Mouse (Mus musculus) kidney, postnatal 10 days (tissue): ENCODE data around the gene Sh3bp2.
"Not testable (repeated sequence)": the region's sequence is repeated elsewhere in the genome, so short reads cannot be mapped to it uniquely, and the experiment has no call there.

Source experiments
- DNase-seq: peaks from one replicate; pipeline ENCODE4 v3.0.0; 2021; ENCODE audit warnings: mixed read lengths

Gene Sh3bp2

GRCm38 (mm10) chr5:34573268-34574221 is 47.9 kb downstream of the Sh3bp2 start, which contains the start of gene Add1:
TSS of gene Add1 (plus strand) at chr5:34573664.
- DNase-seq, result peak; percentile 96

- DNase-seq, result no peak
These were observed 49.1 kb downstream of the Sh3bp2 start for GRCm38 (mm10) chr5:34574721-34575120.

GRCm38 (mm10) chr5:34576286-34576685 is 50.6 kb downstream of the Sh3bp2 start:
- DNase-seq, result no peak

GRCm38 (mm10) chr5:34578038-34578655 is 52.5 kb downstream of the Sh3bp2 start:
- no peak for DNase-seq

- no peak for DNase-seq
These were observed 53.7 kb downstream of the Sh3bp2 start for GRCm38 (mm10) chr5:34579377-34579776.

- DNase-seq, result peak; percentile 68
These were observed 56.2 kb downstream of the Sh3bp2 start for GRCm38 (mm10) chr5:34581671-34582313.

GRCm38 (mm10) chr5:34582314-34582675 is 56.7 kb downstream of the Sh3bp2 start:
- no peak for DNase-seq

- no peak for DNase-seq
These were observed 59.6 kb downstream of the Sh3bp2 start for GRCm38 (mm10) chr5:34585216-34585615.

- no peak for DNase-seq
These were observed 62.2 kb downstream of the Sh3bp2 start for GRCm38 (mm10) chr5:34587881-34588280.

- DNase-seq, result no peak
These were observed 64.4 kb downstream of the Sh3bp2 start for GRCm38 (mm10) chr5:34590059-34590458.

- no peak for DNase-seq
These were observed 65.1 kb downstream of the Sh3bp2 start for GRCm38 (mm10) chr5:34590702-34591101.

- no peak for DNase-seq
These were observed 65.9 kb downstream of the Sh3bp2 start for GRCm38 (mm10) chr5:34591388-34592004.

- not testable (repeated sequence) for DNase-seq
These were observed 66.6 kb downstream of the Sh3bp2 start for GRCm38 (mm10) chr5:34592224-34592623.

GRCm38 (mm10) chr5:34592666-34593065 is 67.0 kb downstream of the Sh3bp2 start:
- no peak for DNase-seq

GRCm38 (mm10) chr5:34593202-34593727 is 67.6 kb downstream of the Sh3bp2 start:
- no peak for DNase-seq

- DNase-seq, result no peak
These were observed 78.9 kb downstream of the Sh3bp2 start for GRCm38 (mm10) chr5:34604576-34604975.

- DNase-seq, result no peak
These were observed 81.7 kb downstream of the Sh3bp2 start for GRCm38 (mm10) chr5:34607100-34607880.

GRCm38 (mm10) chr5:34608226-34608625 is 82.6 kb downstream of the Sh3bp2 start:
- no peak for DNase-seq

- no peak for DNase-seq
These were observed 84.3 kb downstream of the Sh3bp2 start for GRCm38 (mm10) chr5:34609966-34610365.
